8 mouse cellular contexts compared by ENCODE assay signal in genomic region chr6:94700067-94700491, GRCm38 (mm10). TPM values are rescaled to one million over a fixed set of nuclear protein-coding genes. Genes with fewer than 3 reads are reported as not detected.
A peak's percentile ranks its signal among the peaks of the same experiment; 100 is the strongest.
DNase-seq lines count a peak whose midpoint lies in the region; ATAC-seq lines count a peak whose summit lies in the region.

Gene Lrig1, minus strand, starts transcription at chr6:94700158.

- WGBS in embryonic facial prominence, embryonic 11.5 days = under 1% methylated on average over 40 of the region's 40 CpGs
- WGBS in intestine, embryonic 16.5 days = 0% methylated on average over 40 of the region's 40 CpGs

- DNase-seq in adrenal gland, postnatal 25 days = peak; percentile 99
- peak; percentile 100 for DNase-seq in embryonic facial prominence, embryonic 11.5 days (ENCODE audit: low spot score)
- DNase-seq in gonadal fat pad, adult 2 months (ENCODE audit: low read depth) = peak; percentile 95
- DNase-seq in left cerebral cortex, postnatal 25 days (ENCODE audit: low spot score in 2 of 2) = peak; percentile 95 to 98
- peak; percentile 99 for DNase-seq in mesoderm, embryonic 11.5 days (ENCODE audit: low read depth, low spot score)
- peak; percentile 96 for DNase-seq in right cerebral cortex, postnatal 25 days
- DNase-seq in urinary bladder, postnatal 36 days (ENCODE audit: low spot score in 2 of 2) = peak; percentile 97 to 98

- H3K4me3 ChIP-seq in embryonic facial prominence, embryonic 11.5 days (ENCODE audit: low read depth, low read length) = peak within 1 kb of the TSS; percentile 91
- peak within 1 kb of the TSS; percentile 98 for H3K4me3 ChIP-seq in intestine, embryonic 16.5 days (ENCODE audit: low read length)

- no peaks in the 10 kb centered on the region for H3K36me3 ChIP-seq in embryonic facial prominence, embryonic 11.5 days (replicated peaks; ENCODE audit: control insufficient read depth, insufficient read depth, low read depth, low read length)
- H3K36me3 ChIP-seq in intestine, embryonic 16.5 days (ENCODE audit: control insufficient read depth, insufficient read depth, low read length) = no peaks in the 10 kb centered on the region

- peak within 1 kb of the TSS; percentile 61 for H3K27ac ChIP-seq in embryonic facial prominence, embryonic 11.5 days (replicated peaks; ENCODE audit: low read depth, low read length)
- H3K27ac ChIP-seq in intestine, embryonic 16.5 days (ENCODE audit: low read length) = peak within 1 kb of the TSS; percentile 86

- peak within 1 kb of the TSS; percentile 89 for H3K9ac ChIP-seq in embryonic facial prominence, embryonic 11.5 days (replicated peaks; ENCODE audit: low read length)
- H3K9ac ChIP-seq in intestine, embryonic 16.5 days (ENCODE audit: low read depth, low read length) = peak within 1 kb of the TSS; percentile 97

- no peaks in the 10 kb centered on the region for H3K9me3 ChIP-seq in embryonic facial prominence, embryonic 11.5 days (replicated peaks; ENCODE audit: control insufficient read depth, low read length)
- H3K9me3 ChIP-seq in intestine, embryonic 16.5 days (ENCODE audit: control insufficient read depth, low read length) = no peaks in the 10 kb centered on the region

- H3K4me2 ChIP-seq in embryonic facial prominence, embryonic 11.5 days (ENCODE audit: low read depth, low read length) = peak within 1 kb of the TSS; percentile 94
- H3K4me2 ChIP-seq in intestine, embryonic 16.5 days (ENCODE audit: low read depth, low read length) = peak within 1 kb of the TSS; percentile 84

- intact Hi-C loops in left cerebral cortex, postnatal 25 days (cut with DNase I) = no loop called here

- H3K27me3 ChIP-seq in embryonic facial prominence, embryonic 11.5 days (ENCODE audit: control insufficient read depth, insufficient read depth, low read length) = peaks cover 2% of the 10 kb centered on the region; the same call in 1 of the 2 replicates
- H3K27me3 ChIP-seq in intestine, embryonic 16.5 days (replicated peaks; ENCODE audit: control insufficient read depth, insufficient read depth, low read length) = no peaks in the 10 kb centered on the region

- no peaks in the 10 kb centered on the region for H3K4me1 ChIP-seq in embryonic facial prominence, embryonic 11.5 days (ENCODE audit: control insufficient read depth, insufficient read depth, low read length)
- peaks cover 33% of the 10 kb centered on the region for H3K4me1 ChIP-seq in intestine, embryonic 16.5 days (ENCODE audit: control insufficient read depth, insufficient read depth, low read length)

- peak; percentile 99 for ATAC-seq in embryonic facial prominence, embryonic 11.5 days (replicated peaks; ENCODE audit: insufficient number of reproducible peaks, low FRiP score, low TSS enrichment, low read depth)
- ATAC-seq in intestine, embryonic 16.5 days = peak; percentile 97

RNA-seq across cellular contexts. Expression of gene Lrig1, which starts in this region (rescaled TPM):
- total RNA-seq in adrenal gland, postnatal 25 days (2021) = 9.4 and 14.4 TPM in 2 replicates
- 15.1 and 17.2 TPM in 2 replicates for polyA plus RNA-seq in embryonic facial prominence, embryonic 11.5 days (2014; fragmentation: Nextera tagmentation; extraction: Ambion mirVana)
- 34.3 and 35.3 TPM in 2 replicates for polyA plus RNA-seq in gonadal fat pad, adult 2 months (2012; rRNA removed)
- polyA plus RNA-seq in intestine, embryonic 16.5 days (2015; fragmentation: Nextera tagmentation; extraction: Ambion mirVana) = 11.8 and 14.7 TPM in 2 replicates
- total RNA-seq in left cerebral cortex, postnatal 25 days (2021) = 10 to 100 TPM; 27.4 to 31.8 TPM

Comparison
In these comparisons a context has a peak if more than half of its experiments do, and no peak if none do; other contexts are left out.
1. Peak in every context shown above with its lines: DNase-seq, ATAC-seq, H3K4me3 ChIP-seq and H3K27ac ChIP-seq.